Mouse (Mus musculus) lung, postnatal 0 days (tissue): ENCODE measurements around the gene Pde4c.

Experiments
- CTCF ChIP-seq: IDR thresholded peaks from 2 replicates; pipeline ENCODE4 v1.5.1; 2016; ENCODE audit warnings: antibody characterized with exemption, mild to moderate bottlenecking
- EP300 ChIP-seq: IDR thresholded peaks from 2 replicates; pipeline ENCODE4 v1.6.1; 2016; ENCODE audit warnings: antibody characterized with exemption, mild to moderate bottlenecking, control low read depth

DNA sequence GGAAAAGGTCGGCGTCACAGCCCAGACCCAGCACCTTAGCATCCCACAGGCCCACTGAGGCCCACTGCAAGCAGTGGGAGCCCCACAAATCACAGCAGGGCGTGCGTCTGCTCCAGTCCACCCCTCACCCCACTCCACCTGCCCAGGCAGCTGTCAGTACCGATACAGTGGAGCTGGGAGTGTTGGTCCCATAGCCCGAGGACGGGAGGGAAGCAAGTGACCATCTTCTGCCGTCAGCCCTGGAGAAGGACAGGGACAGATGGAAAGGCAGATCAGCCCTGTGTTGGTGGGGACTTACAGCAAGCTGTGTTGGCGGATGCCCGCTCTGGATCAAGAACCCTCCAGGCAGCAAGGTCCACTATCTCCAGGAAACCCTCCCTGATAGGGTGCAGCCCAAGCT lies 65.5 kb downstream of the Pde4c start:
- TF ChIP-seq CTCF (no peak), EP300 (no peak)
